Mouse (Mus musculus): ENCODE measurements around the gene Nos2. TPM values are rescaled to one million over a fixed set of nuclear protein-coding genes. Genes with fewer than 3 reads are reported as not detected.
"Not testable (repeated sequence)": the region's sequence is repeated elsewhere in the genome, so short reads cannot be mapped to it uniquely, and the experiment has no call there.

Nos2 gene
- total and polyA plus RNA-seq, 3 experiments = not detected

GRCm38 (mm10) chr11:78983539-78983938 lies 63.0 kb downstream of the Nos2 start:
- H3K9me3 ChIP-seq (replicated peaks) = no peaks in the 10 kb centered on the region
- no peak for TF ChIP-seq CTCF (IDR thresholded peaks at IDR 0.05; ENCODE audit: low read depth, low read length)
- TF ChIP-seq POLR2AphosphoS5 (IDR thresholded peaks at IDR 0.05; ENCODE audit: insufficient replicate concordance, low read depth, low read length) = no peak
- TF ChIP-seq GATA1 (IDR thresholded peaks at IDR 0.05; ENCODE audit: borderline replicate concordance, low read length) = no peak
- no peak for TF ChIP-seq TAL1 (conservative IDR thresholded peaks at IDR 0.05; ENCODE audit: low read depth, low read length)
- TF ChIP-seq GATA2 (IDR thresholded peaks at IDR 0.05; ENCODE audit: borderline replicate concordance, low read depth, low read length) = no peak
- H3K27me3 ChIP-seq (ENCODE audit: insufficient read depth, low read length) = no peaks in the 10 kb centered on the region
- H3K36me3 ChIP-seq (replicated peaks) = peaks cover 27% of the 10 kb centered on the region
- no peak for ATAC-seq (ENCODE audit: extremely low read depth, insufficient number of reproducible peaks, low FRiP score, poor library complexity, severe bottlenecking)
- H3K4me1 ChIP-seq (ENCODE audit: insufficient read depth, low read depth, low read length) = peaks cover 54% of the 10 kb centered on the region
- DNase-seq (ENCODE audit: low spot score) = no peak
- peak overlapping the region; percentile 72 for H3K4me3 ChIP-seq (ENCODE audit: low read depth, low read length)

GRCm38 (mm10) chr11:78984483-78985177 lies 64.0 kb downstream of the Nos2 start, which contains the start of gene Lgals9:
Gene Lgals9, minus strand, starts transcription at chr11:78984946.
- H3K9me3 ChIP-seq (replicated peaks) = no peaks in the 10 kb centered on the region
- peaks cover 23% of the 10 kb centered on the region for H3K36me3 ChIP-seq (replicated peaks)
- peak; percentile 78 for ATAC-seq (ENCODE audit: extremely low read depth, insufficient number of reproducible peaks, low FRiP score, poor library complexity, severe bottlenecking)
- peak within 1 kb of the TSS; percentile 72 for H3K4me3 ChIP-seq (ENCODE audit: low read depth, low read length)
- no peaks in the 10 kb centered on the region for H3K27me3 ChIP-seq (ENCODE audit: insufficient read depth, low read length)
- peaks cover 51% of the 10 kb centered on the region for H3K4me1 ChIP-seq (ENCODE audit: insufficient read depth, low read depth, low read length)
- no peak for TF ChIP-seq TAL1 (conservative IDR thresholded peaks at IDR 0.05; ENCODE audit: low read depth, low read length)
- TF ChIP-seq POLR2AphosphoS5 (IDR thresholded peaks at IDR 0.05; ENCODE audit: insufficient replicate concordance, low read depth, low read length) = no peak
- TF ChIP-seq GATA1 (IDR thresholded peaks at IDR 0.05; ENCODE audit: borderline replicate concordance, low read length) = no peak
- TF ChIP-seq CTCF (IDR thresholded peaks at IDR 0.05; ENCODE audit: low read depth, low read length) = no peak
- TF ChIP-seq GATA2 (IDR thresholded peaks at IDR 0.05; ENCODE audit: borderline replicate concordance, low read depth, low read length) = no peak
- peak; percentile 71 for DNase-seq (ENCODE audit: low spot score)

- ATAC-seq (ENCODE audit: extremely low read depth, insufficient number of reproducible peaks, low FRiP score, poor library complexity, severe bottlenecking) = no peak
- no peaks in the 10 kb centered on the region; the same call in 1 of the 2 replicates for H3K9me3 ChIP-seq (replicated peaks)
- no peak overlapping the region for H3K4me3 ChIP-seq (ENCODE audit: low read depth, low read length)
- no peak for DNase-seq (ENCODE audit: low spot score)
- no peaks in the 10 kb centered on the region; the same call in 1 of the 2 replicates for H3K27me3 ChIP-seq (ENCODE audit: insufficient read depth, low read length)
- peaks cover 19% of the 10 kb centered on the region for H3K36me3 ChIP-seq (replicated peaks)
- peaks cover 46% of the 10 kb centered on the region for H3K4me1 ChIP-seq (ENCODE audit: insufficient read depth, low read depth, low read length)
- TF ChIP-seq GATA1 (IDR thresholded peaks at IDR 0.05; ENCODE audit: borderline replicate concordance, low read length) = no peak
- no peak for TF ChIP-seq POLR2AphosphoS5 (IDR thresholded peaks at IDR 0.05; ENCODE audit: insufficient replicate concordance, low read depth, low read length)
- TF ChIP-seq TAL1 (conservative IDR thresholded peaks at IDR 0.05; ENCODE audit: low read depth, low read length) = no peak
- no peak for TF ChIP-seq GATA2 (IDR thresholded peaks at IDR 0.05; ENCODE audit: borderline replicate concordance, low read depth, low read length)
- TF ChIP-seq CTCF (IDR thresholded peaks at IDR 0.05; ENCODE audit: low read depth, low read length) = no peak
Observed at GRCm38 (mm10) chr11:78985505-78985904, 64.9 kb downstream of the Nos2 start.

- H3K9me3 ChIP-seq (replicated peaks) = no peaks in the 10 kb centered on the region; the same call in 1 of the 2 replicates
- ATAC-seq (ENCODE audit: extremely low read depth, insufficient number of reproducible peaks, low FRiP score, poor library complexity, severe bottlenecking) (no peak), DNase-seq (ENCODE audit: low spot score) (no peak)
- H3K4me3 ChIP-seq (ENCODE audit: low read depth, low read length) = no peak overlapping the region
- H3K27me3 ChIP-seq (ENCODE audit: insufficient read depth, low read length) = no peaks in the 10 kb centered on the region; the same call in 1 of the 2 replicates
- peaks cover 14% of the 10 kb centered on the region for H3K36me3 ChIP-seq (replicated peaks)
- TF ChIP-seq GATA2 (IDR thresholded peaks at IDR 0.05; ENCODE audit: borderline replicate concordance, low read depth, low read length) (no peak), GATA1 (IDR thresholded peaks at IDR 0.05; ENCODE audit: borderline replicate concordance, low read length) (no peak)
- H3K4me1 ChIP-seq (ENCODE audit: insufficient read depth, low read depth, low read length) = peaks cover 38% of the 10 kb centered on the region
Observed at GRCm38 (mm10) chr11:78986311-78987002, 65.9 kb downstream of the Nos2 start.

GRCm38 (mm10) chr11:78989206-78989605 lies 68.6 kb downstream of the Nos2 start:
- H3K36me3 ChIP-seq (replicated peaks); H3K4me3 ChIP-seq (ENCODE audit: low read depth, low read length); DNase-seq (ENCODE audit: low spot score); H3K9me3 ChIP-seq (replicated peaks); H3K27me3 ChIP-seq (ENCODE audit: insufficient read depth, low read length); ATAC-seq (ENCODE audit: extremely low read depth, insufficient number of reproducible peaks, low FRiP score, poor library complexity, severe bottlenecking): not testable (repeated sequence)
- H3K4me1 ChIP-seq (ENCODE audit: insufficient read depth, low read depth, low read length) = peaks cover 13% of the 10 kb centered on the region

- DNase-seq (ENCODE audit: low spot score) (no peak), ATAC-seq (ENCODE audit: extremely low read depth, insufficient number of reproducible peaks, low FRiP score, poor library complexity, severe bottlenecking) (no peak)
- H3K4me1 ChIP-seq (ENCODE audit: insufficient read depth, low read depth, low read length) = peaks cover 4% of the 10 kb centered on the region
- no peaks in the 10 kb centered on the region for H3K36me3 ChIP-seq (replicated peaks)
- TF ChIP-seq GATA2 (IDR thresholded peaks at IDR 0.05; ENCODE audit: borderline replicate concordance, low read depth, low read length) = no peak
- no peak for TF ChIP-seq TAL1 (conservative IDR thresholded peaks at IDR 0.05; ENCODE audit: low read depth, low read length)
- no peak for TF ChIP-seq CTCF (IDR thresholded peaks at IDR 0.05; ENCODE audit: low read depth, low read length)
- TF ChIP-seq POLR2AphosphoS5 (IDR thresholded peaks at IDR 0.05; ENCODE audit: insufficient replicate concordance, low read depth, low read length) = no peak
- no peak for TF ChIP-seq GATA1 (IDR thresholded peaks at IDR 0.05; ENCODE audit: borderline replicate concordance, low read length)
- no peaks in the 10 kb centered on the region; the same call in 1 of the 2 replicates for H3K27me3 ChIP-seq (ENCODE audit: insufficient read depth, low read length)
- no peak overlapping the region for H3K4me3 ChIP-seq (ENCODE audit: low read depth, low read length)
- H3K9me3 ChIP-seq (replicated peaks) = no peaks in the 10 kb centered on the region; the same call in 1 of the 2 replicates
Observed at GRCm38 (mm10) chr11:78990096-78990495, 69.5 kb downstream of the Nos2 start.

- not testable (repeated sequence) for H3K9me3 ChIP-seq (replicated peaks); H3K4me1 ChIP-seq (ENCODE audit: insufficient read depth, low read depth, low read length); H3K4me3 ChIP-seq (ENCODE audit: low read depth, low read length); ATAC-seq (ENCODE audit: extremely low read depth, insufficient number of reproducible peaks, low FRiP score, poor library complexity, severe bottlenecking); H3K36me3 ChIP-seq (replicated peaks); H3K27me3 ChIP-seq (ENCODE audit: insufficient read depth, low read length); DNase-seq (ENCODE audit: low spot score)
Observed at GRCm38 (mm10) chr11:78990875-78991543, 70.4 kb downstream of the Nos2 start.
